Mouse (Mus musculus) cerebellum, adult 11 months (tissue): ENCODE data around the gene Nr1d2.
"Not testable (repeated sequence)": the region's sequence is repeated elsewhere in the genome, so short reads cannot be mapped to it uniquely, and the experiment has no call there.

Experiments used
- DNase-seq: peaks from one replicate; pipeline ENCODE4 v3.0.0; 2022

Gene Nr1d2

GRCm38 (mm10) chr14:18231866-18232265, 7.1 kb downstream of the Nr1d2 start:
- DNase-seq, result not testable (repeated sequence)

GRCm38 (mm10) chr14:18229751-18230150, 9.2 kb downstream of the Nr1d2 start:
- not testable (repeated sequence) for DNase-seq

GRCm38 (mm10) chr14:18226181-18226580, 12.7 kb downstream of the Nr1d2 start:
- DNase-seq, result not testable (repeated sequence)

DNA sequence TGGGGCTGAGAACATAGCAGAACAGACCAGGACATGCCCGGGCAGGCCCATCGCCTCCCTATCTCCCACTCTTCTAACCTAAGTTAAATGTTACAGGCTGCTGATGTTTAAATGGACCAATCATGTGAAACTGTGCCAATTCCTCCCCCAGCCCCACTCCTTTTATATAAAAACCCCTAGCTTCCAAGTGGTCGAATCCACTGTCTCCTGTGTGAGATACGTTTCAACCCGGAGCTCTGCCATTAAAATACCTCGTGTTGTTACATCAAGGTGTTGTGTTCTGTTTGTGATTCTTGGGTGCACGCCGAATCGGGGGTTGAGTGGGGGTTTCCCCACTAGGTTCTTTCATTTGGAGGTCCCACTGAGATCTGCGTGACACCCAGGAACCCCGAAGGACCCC, 13.5 kb downstream of the Nr1d2 start:
- DNase-seq, result not testable (repeated sequence)

DNA sequence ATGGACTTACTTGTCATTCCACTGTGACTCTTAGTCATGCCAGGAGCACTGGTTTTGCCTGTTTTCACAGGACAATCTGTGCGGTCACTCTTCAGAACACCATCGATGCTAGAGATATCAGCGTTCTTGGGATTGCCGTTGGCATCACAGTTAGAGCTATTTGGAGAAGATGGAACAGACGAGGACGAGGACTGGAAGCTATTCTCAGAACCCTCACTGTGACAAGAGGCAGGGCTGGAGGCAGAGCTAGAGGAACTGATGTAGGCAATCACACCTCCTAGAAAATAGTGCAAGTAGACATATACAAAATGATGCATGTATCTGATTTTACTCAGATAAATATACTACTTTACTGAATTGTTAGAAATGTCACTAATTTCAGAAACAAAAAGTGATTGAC, 16.9 kb downstream of the Nr1d2 start:
- DNase-seq, result no peak

DNA sequence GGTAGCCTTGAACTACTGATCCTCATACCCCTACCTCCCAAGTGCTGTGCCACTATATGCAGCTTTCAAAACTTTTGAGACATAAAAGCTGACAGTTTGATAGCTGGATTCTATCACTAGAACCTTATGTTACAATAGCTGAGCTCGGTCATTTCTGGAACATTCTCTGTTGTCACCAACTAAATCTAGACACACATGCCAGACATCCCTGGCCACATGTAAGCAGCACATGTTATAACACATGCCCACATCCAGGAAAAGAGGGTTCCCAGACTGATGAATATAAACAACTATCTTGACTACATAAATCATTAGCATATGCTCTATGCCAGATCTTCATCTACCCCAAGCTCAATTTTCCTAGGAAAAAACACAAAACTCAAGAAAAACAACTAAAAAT, 21.8 kb downstream of the Nr1d2 start:
- DNase-seq, result no peak

- DNase-seq, result no peak
Observed at GRCm38 (mm10) chr14:18216428-18216827, 22.5 kb downstream of the Nr1d2 start.

- DNase-seq, result no peak
Observed at GRCm38 (mm10) chr14:18210795-18211194, 28.1 kb downstream of the Nr1d2 start.

- DNase-seq, result not testable (repeated sequence)
Observed at GRCm38 (mm10) chr14:18204315-18204714, 34.6 kb downstream of the Nr1d2 start.

DNA sequence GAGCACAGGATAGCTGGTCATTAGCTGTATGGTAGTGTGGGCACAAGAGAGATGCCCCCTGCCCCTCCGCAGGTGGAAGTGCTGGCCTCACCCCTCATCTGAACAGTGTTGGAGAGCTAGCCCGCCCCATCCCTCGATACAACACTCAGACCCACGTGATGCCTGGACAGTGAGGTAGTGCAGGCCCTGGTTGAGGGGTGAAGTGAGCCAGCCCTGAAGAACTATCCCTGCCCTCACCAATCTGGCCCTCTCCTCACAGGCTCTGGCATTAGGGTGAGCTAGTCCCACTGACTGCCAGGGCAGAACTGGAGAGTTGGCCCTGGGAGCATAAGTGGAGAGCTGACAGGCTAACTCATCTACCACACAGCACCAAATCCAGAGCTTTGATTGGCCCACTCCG, 37.5 kb downstream of the Nr1d2 start:
- DNase-seq, result no peak

DNA sequence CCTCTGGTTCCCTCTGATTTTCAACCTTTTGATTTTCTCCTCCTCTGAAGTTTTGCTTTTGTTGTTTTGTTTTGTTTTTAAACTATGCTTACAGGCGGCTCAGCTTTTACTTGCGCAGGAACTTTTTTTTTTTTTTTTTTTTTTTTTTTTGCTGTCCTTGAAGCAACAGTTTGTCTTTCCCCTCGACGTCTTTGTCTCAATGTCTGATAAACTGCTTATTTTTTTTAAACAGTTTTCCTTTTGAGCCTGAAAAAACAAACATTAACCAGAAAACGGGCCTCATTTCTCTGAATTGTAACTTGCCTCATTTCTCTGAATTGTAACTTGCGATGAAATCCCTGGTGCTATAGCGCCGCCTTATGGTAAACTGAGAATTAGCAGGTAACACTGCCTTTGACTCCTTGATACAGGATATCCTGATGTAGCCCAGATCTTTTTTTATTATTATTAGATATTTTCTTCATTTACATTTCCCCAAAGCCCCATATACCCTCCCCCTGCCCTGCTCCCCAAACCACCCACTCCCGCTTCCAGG, 52.0 kb downstream of the Nr1d2 start:
- no peak for DNase-seq

GRCm38 (mm10) chr14:18177531-18177930, 61.4 kb downstream of the Nr1d2 start:
- not testable (repeated sequence) for DNase-seq

DNA sequence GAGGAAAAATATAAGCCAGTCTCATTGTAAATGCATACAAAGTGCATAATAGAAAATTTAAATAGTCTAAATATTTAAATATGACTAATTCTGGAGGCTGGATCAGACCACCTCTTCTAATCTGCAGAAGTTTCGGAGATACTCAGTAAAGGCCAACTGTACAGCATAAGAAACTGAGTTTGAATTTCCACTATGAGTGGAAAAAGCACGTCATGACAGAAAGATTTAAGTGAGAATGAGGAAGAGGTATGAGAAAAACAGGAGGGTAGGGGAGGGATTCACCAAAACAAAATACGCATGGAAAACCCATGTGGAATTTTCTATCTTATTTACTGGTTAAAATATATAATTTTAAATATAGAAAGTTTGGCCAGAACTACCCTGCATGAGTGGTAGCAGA, 71.3 kb downstream of the Nr1d2 start:
- DNase-seq, result no peak

DNA sequence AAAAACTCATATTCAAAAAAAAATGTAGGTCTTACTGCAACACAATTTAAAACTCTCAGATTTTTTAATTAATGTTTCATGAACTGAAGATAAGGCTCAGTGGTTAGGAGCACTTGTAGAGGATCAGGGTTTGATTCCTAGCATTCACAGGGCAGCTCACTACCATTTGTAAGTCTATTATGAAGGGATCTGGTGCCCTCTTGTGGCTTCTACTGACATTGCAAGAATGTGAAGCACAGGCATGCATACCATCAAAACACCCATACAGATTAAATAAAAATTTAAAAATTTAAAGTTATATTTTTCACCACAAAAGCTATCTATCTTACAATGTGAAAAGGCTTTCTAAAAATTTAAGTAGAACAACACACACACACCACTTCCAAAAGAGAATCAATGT, 71.9 kb downstream of the Nr1d2 start:
- DNase-seq, result no peak
